In genomic region chr13:55058042-55058441, GRCm38 (mm10) we compare ENCODE assay signal across 9 mouse cellular contexts. TPM values are rescaled to one million over a fixed set of nuclear protein-coding genes. Genes with fewer than 3 reads are reported as not detected.
DNase-seq lines count a peak whose midpoint lies in the region; ATAC-seq and TF ChIP-seq lines count a peak whose summit lies in the region.
"Had no signal": no experiment of that assay in that cellular context is flagged by ENCODE, and none has a peak within 500 bp of the region (broad histone marks: within the 10 kb centered on the region; RNA-seq: fewer than 3 reads in every experiment).

No protein-coding gene starts in this region.

- no peak overlapping the region for H3K4me3 ChIP-seq in kidney, postnatal 0 days (replicated peaks; ENCODE audit: low read depth, low read length)
- H3K4me3 ChIP-seq in midbrain, embryonic 13.5 days (replicated peaks): no peak overlapping the region
- H3K4me3 ChIP-seq: neural tube, embryonic 13.5 days had no signal

- intact Hi-C loops in heart, postnatal 14 days (cut with DNase I): no loop called here
- intact Hi-C loops in heart, postnatal 25 days (cut with DNase I): no loop called here

- no peaks in the 10 kb centered on the region for H3K9me3 ChIP-seq in kidney, postnatal 0 days (replicated peaks; ENCODE audit: low read length)
- H3K9me3 ChIP-seq in midbrain, embryonic 13.5 days: no peaks in the 10 kb centered on the region
- H3K9me3 ChIP-seq: neural tube, embryonic 13.5 days had no signal

- no peaks in the 10 kb centered on the region for H3K4me1 ChIP-seq in kidney, postnatal 0 days (replicated peaks; ENCODE audit: insufficient read depth, low read length)
- no peaks in the 10 kb centered on the region for H3K4me1 ChIP-seq in midbrain, embryonic 13.5 days (replicated peaks)
- H3K4me1 ChIP-seq: neural tube, embryonic 13.5 days had no signal

- no peak overlapping the region for H3K9ac ChIP-seq in kidney, postnatal 0 days (ENCODE audit: low read depth, low read length)
- H3K9ac ChIP-seq in midbrain, embryonic 13.5 days (replicated peaks): no peak overlapping the region
- H3K9ac ChIP-seq: neural tube, embryonic 13.5 days had no signal

- no peak for ATAC-seq in kidney, postnatal 0 days (replicated peaks; ENCODE audit: low FRiP score, low read depth)
- ATAC-seq in midbrain, embryonic 13.5 days: no peak
- ATAC-seq in monocyte, adult 5-6 weeks (replicated peaks; ENCODE audit: insufficient number of reproducible peaks, low FRiP score, low TSS enrichment, poor library complexity, severe bottlenecking): no peak

- no peak overlapping the region for H3K27ac ChIP-seq in kidney, postnatal 0 days
- no peak overlapping the region for H3K27ac ChIP-seq in midbrain, embryonic 13.5 days
- H3K27ac ChIP-seq: neural tube, embryonic 13.5 days had no signal

- peak; percentile 5 to 18 for DNase-seq in heart, postnatal 14 days
- DNase-seq in heart, postnatal 25 days (ENCODE audit: low spot score): no peak
- peak; percentile 49 to 57 for DNase-seq in B cell, adult 2 months
- DNase-seq in ZHBTc4 (ENCODE audit: low read depth, low spot score): peak; percentile 69
- DNase-seq in kidney, postnatal 0 days (ENCODE audit: low spot score): no peak
- peak; percentile 44 for DNase-seq in testis, postnatal 10 days (ENCODE audit: low spot score)

- TF ChIP-seq CTCF in kidney, postnatal 0 days (IDR thresholded peaks at IDR 0.05; ENCODE audit: low read depth): peak; percentile 53

- no peaks in the 10 kb centered on the region for H3K27me3 ChIP-seq in kidney, postnatal 0 days (ENCODE audit: insufficient read depth, low read length)
- H3K27me3 ChIP-seq in midbrain, embryonic 13.5 days: no peaks in the 10 kb centered on the region
- H3K27me3 ChIP-seq: neural tube, embryonic 13.5 days had no signal

- peaks cover 8% of the 10 kb centered on the region; the same call in 1 of the 2 replicates for H3K36me3 ChIP-seq in kidney, postnatal 0 days (ENCODE audit: insufficient read depth, low read length)
- peaks cover 13% of the 10 kb centered on the region for H3K36me3 ChIP-seq in midbrain, embryonic 13.5 days

- H3K4me2 ChIP-seq in kidney, postnatal 0 days (ENCODE audit: low read length): no peak overlapping the region
- no peak overlapping the region for H3K4me2 ChIP-seq in midbrain, embryonic 13.5 days (replicated peaks)
- H3K4me2 ChIP-seq: neural tube, embryonic 13.5 days had no signal

- WGBS in kidney, postnatal 0 days: 92% methylated on average over 2 of the region's 2 CpGs
- WGBS in midbrain, embryonic 13.5 days: 97% methylated on average over 2 of the region's 2 CpGs

RNA-seq across cellular contexts. Expression of gene Hk3, which starts 36.9 kb away (rescaled TPM):
- under 1 TPM; 0.61 to 0.74 TPM for total RNA-seq in heart, postnatal 14 days (2021)
- total RNA-seq in heart, postnatal 25 days (2021): under 1 TPM; 0.95 to 0.99 TPM
- polyA plus RNA-seq in kidney, postnatal 0 days (2015; fragmentation: Nextera tagmentation; extraction: Ambion mirVana): 0.61 and 0.85 TPM in 2 replicates
- polyA plus RNA-seq in midbrain, embryonic 13.5 days (2015; fragmentation: Nextera tagmentation; extraction: Ambion mirVana): 0.87 and 1.1 TPM in 2 replicates
- 27.2 to 72.1 TPM (median 36.8 TPM) in 3 replicates for total RNA-seq in monocyte, adult 5-6 weeks (2017)

RNA-seq across cellular contexts. Expression of gene Uimc1, which starts 42.1 kb away (rescaled TPM):
- total RNA-seq in heart, postnatal 14 days (2021): 10 to 100 TPM; 28.4 to 29.0 TPM
- total RNA-seq in heart, postnatal 25 days (2021): 10 to 100 TPM; 21.7 to 24.5 TPM
- polyA plus RNA-seq in kidney, postnatal 0 days (2015; fragmentation: Nextera tagmentation; extraction: Ambion mirVana): 24.6 and 27.9 TPM in 2 replicates
- 21.6 and 23.1 TPM in 2 replicates for polyA plus RNA-seq in midbrain, embryonic 13.5 days (2015; fragmentation: Nextera tagmentation; extraction: Ambion mirVana)
- total RNA-seq in monocyte, adult 5-6 weeks (2017): 113 to 135 TPM (median 117 TPM) in 3 replicates

RNA-seq across cellular contexts. Expression of gene Zfp346, which starts 47.1 kb away (rescaled TPM):
- 10 to 100 TPM; 13.1 to 15.5 TPM for total RNA-seq in heart, postnatal 14 days (2021)
- total RNA-seq in heart, postnatal 25 days (2021): 10 to 100 TPM; 13.9 to 20.6 TPM
- 11.8 and 13.1 TPM in 2 replicates for polyA plus RNA-seq in kidney, postnatal 0 days (2015; fragmentation: Nextera tagmentation; extraction: Ambion mirVana)
- 26.6 and 27.5 TPM in 2 replicates for polyA plus RNA-seq in midbrain, embryonic 13.5 days (2015; fragmentation: Nextera tagmentation; extraction: Ambion mirVana)
- total RNA-seq in monocyte, adult 5-6 weeks (2017): 7.7 to 20.2 TPM (median 15.8 TPM) in 3 replicates

Comparison
In these comparisons a context has a peak if more than half of its experiments do, and no peak if none do; other contexts are left out.
1. DNase-seq: peak in heart, postnatal 14 days (2 of 2), B cell, adult 2 months (2 of 2), ZHBTc4 (single experiment) and testis, postnatal 10 days (single experiment); none in heart, postnatal 25 days (single experiment) and kidney, postnatal 0 days (single experiment).
2. RNA of gene Hk3, which starts 36.9 kb away (total RNA-seq): 27.2 to 72.1 TPM in monocyte, adult 5-6 weeks; 0.95 to 0.99 TPM in heart, postnatal 25 days and 0.61 to 0.74 TPM in heart, postnatal 14 days; every median in the first group is over 10 times any median in the second.